Mouse (Mus musculus): ENCODE measurements at regions not wholly inside any gene's neighbourhood (a gene's known extent, or its start where the extent isn't known, plus 50 kb on each side); places are given as distances from the start of the nearest gene placed in this dataset.
"Not testable (repeated sequence)": the region's sequence is repeated elsewhere in the genome, so short reads cannot be mapped to it uniquely, and the experiment has no call there.

- WGBS: 93% methylated on average over 6 of the region's 6 CpGs
- H3K4me3 ChIP-seq (replicated peaks; ENCODE audit: insufficient read depth, low read depth, low read length): no peak overlapping the region
- no peak overlapping the region for H3K27ac ChIP-seq (ENCODE audit: insufficient read depth, low read length)
- no peaks in the 10 kb centered on the region for H3K4me1 ChIP-seq (ENCODE audit: control insufficient read depth, insufficient read depth, low read length)
- no peak for TF ChIP-seq CTCF (IDR thresholded peaks at IDR 0.05; ENCODE audit: borderline replicate concordance, insufficient read depth, low read depth, low read length)
- TF ChIP-seq POLR2A (IDR thresholded peaks at IDR 0.05; ENCODE audit: borderline replicate concordance, insufficient read depth, low read length): no peak
- no peak for DNase-seq
- no peaks in the 10 kb centered on the region for H3K27me3 ChIP-seq (ENCODE audit: control insufficient read depth, insufficient read depth, low read length)
Measured at GRCm38 (mm10) chr1:160843671-160844070, 50.7 kb upstream of the Rabgap1l start.

DNA sequence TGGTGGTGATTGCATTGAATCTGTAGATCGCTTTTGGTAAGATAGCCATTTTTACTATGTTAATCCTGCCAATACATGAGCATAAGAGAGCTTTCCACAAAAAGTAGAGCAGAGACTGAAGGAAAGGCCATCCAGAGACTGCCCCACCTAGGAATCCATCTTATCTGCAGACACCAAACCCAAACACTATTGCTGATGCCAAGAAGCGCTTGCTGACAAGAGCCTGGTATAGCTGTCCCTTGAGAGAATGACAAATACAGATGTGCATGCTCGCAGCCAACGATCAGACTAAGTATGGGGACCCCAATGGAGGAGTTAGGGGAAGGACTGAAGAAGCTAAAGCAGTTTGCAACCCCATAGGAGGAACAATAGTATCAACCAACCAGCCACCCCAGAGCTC lies 51.7 kb upstream of the Rabgap1l start:
- H3K4me1 ChIP-seq (ENCODE audit: control insufficient read depth, insufficient read depth, low read length); DNase-seq; H3K4me3 ChIP-seq (replicated peaks; ENCODE audit: insufficient read depth, low read depth, low read length); H3K27ac ChIP-seq (ENCODE audit: insufficient read depth, low read length); H3K27me3 ChIP-seq (ENCODE audit: control insufficient read depth, insufficient read depth, low read length): not testable (repeated sequence)
- WGBS: 90% methylated on average over 4 of the region's 4 CpGs

DNA sequence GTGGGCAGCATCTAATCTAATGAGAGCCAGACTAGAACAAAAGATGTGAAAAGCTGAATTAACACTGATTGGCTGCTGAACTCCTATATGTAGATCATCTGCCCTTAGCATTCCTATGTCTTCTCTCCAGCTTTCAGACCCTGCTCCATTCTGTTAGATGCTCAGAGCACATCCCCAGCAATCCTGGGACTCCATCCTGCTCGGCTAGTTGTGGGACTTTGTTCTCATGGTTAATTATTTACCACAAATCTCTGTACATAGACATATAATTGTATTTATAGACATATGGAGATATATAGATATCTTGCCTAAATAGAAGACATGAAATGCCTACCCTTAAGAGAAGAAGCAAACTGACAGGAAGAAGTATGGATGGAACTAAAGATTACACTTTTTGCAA lies 55.5 kb upstream of the Rc3h1 start:
- DNase-seq: no peak
- TF ChIP-seq CTCF (IDR thresholded peaks at IDR 0.05; ENCODE audit: borderline replicate concordance, insufficient read depth, low read depth, low read length) (no peak), POLR2A (IDR thresholded peaks at IDR 0.05; ENCODE audit: borderline replicate concordance, insufficient read depth, low read length) (no peak)
- Histone ChIP-seq H3K27me3 (ENCODE audit: control insufficient read depth, insufficient read depth, low read length) (no peaks in the 10 kb centered on the region), H3K27ac (ENCODE audit: insufficient read depth, low read length) (no peak overlapping the region), H3K4me3 (replicated peaks; ENCODE audit: insufficient read depth, low read depth, low read length) (no peak overlapping the region), H3K4me1 (ENCODE audit: control insufficient read depth, insufficient read depth, low read length) (no peaks in the 10 kb centered on the region)
- WGBS: 87% methylated on average over 1 of the region's 1 CpGs

GRCm38 (mm10) chr1:160854410-160854809 lies 51.8 kb upstream of the Rc3h1 start:
- DNase-seq: no peak
- H3K27me3 ChIP-seq (ENCODE audit: control insufficient read depth, insufficient read depth, low read length): no peaks in the 10 kb centered on the region
- H3K4me1 ChIP-seq (ENCODE audit: control insufficient read depth, insufficient read depth, low read length): no peaks in the 10 kb centered on the region
- WGBS: 86% methylated on average over 5 of the region's 5 CpGs
- no peak for TF ChIP-seq POLR2A (IDR thresholded peaks at IDR 0.05; ENCODE audit: borderline replicate concordance, insufficient read depth, low read length)
- no peak for TF ChIP-seq CTCF (IDR thresholded peaks at IDR 0.05; ENCODE audit: borderline replicate concordance, insufficient read depth, low read depth, low read length)
- no peak overlapping the region for H3K27ac ChIP-seq (ENCODE audit: insufficient read depth, low read length)
- H3K4me3 ChIP-seq (replicated peaks; ENCODE audit: insufficient read depth, low read depth, low read length): no peak overlapping the region

DNA sequence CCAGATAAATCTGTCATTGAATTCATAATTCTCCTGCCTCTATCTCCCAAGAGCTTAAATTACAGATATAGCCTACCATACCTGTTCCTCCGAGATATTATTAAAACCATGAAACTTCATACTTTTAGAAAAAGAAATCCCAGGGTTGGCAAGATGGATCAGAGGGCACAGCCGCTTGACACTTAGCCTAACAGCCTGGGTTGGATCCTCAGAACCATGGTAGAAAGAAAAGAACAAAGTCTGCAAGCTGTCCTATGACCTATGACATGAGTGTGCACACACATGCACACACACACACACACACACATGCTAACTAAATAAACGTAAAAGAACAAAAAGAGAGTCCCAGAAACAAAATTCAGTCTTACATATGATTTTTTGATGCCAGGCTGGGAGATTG lies 50.8 kb upstream of the Rc3h1 start:
- Histone ChIP-seq H3K4me1 (ENCODE audit: control insufficient read depth, insufficient read depth, low read length) (no peaks in the 10 kb centered on the region), H3K4me3 (replicated peaks; ENCODE audit: insufficient read depth, low read depth, low read length) (no peak overlapping the region), H3K27me3 (ENCODE audit: control insufficient read depth, insufficient read depth, low read length) (no peaks in the 10 kb centered on the region), H3K27ac (ENCODE audit: insufficient read depth, low read length) (no peak overlapping the region)
- no peak for DNase-seq
- TF ChIP-seq CTCF (IDR thresholded peaks at IDR 0.05; ENCODE audit: borderline replicate concordance, insufficient read depth, low read depth, low read length) (no peak), POLR2A (IDR thresholded peaks at IDR 0.05; ENCODE audit: borderline replicate concordance, insufficient read depth, low read length) (no peak)
- whole genome bisulfite sequencing: 92% methylated on average over 3 of the region's 3 CpGs

GRCm38 (mm10) chr1:160855926-160856620 lies 50.1 kb upstream of the Rc3h1 start:
- TF ChIP-seq CTCF (IDR thresholded peaks at IDR 0.05; ENCODE audit: borderline replicate concordance, insufficient read depth, low read depth, low read length) (no peak), POLR2A (IDR thresholded peaks at IDR 0.05; ENCODE audit: borderline replicate concordance, insufficient read depth, low read length) (no peak)
- Histone ChIP-seq H3K4me1 (ENCODE audit: control insufficient read depth, insufficient read depth, low read length) (no peaks in the 10 kb centered on the region), H3K27ac (ENCODE audit: insufficient read depth, low read length) (no peak overlapping the region), H3K4me3 (replicated peaks; ENCODE audit: insufficient read depth, low read depth, low read length) (no peak overlapping the region), H3K27me3 (ENCODE audit: control insufficient read depth, insufficient read depth, low read length) (no peaks in the 10 kb centered on the region)
- 29% methylated on average over 9 of the region's 9 CpGs for WGBS
- DNase-seq: peak in 1 of 2 experiments; percentile 17
